8 mouse cellular contexts compared by ENCODE assay signal in the genomic region with DNA sequence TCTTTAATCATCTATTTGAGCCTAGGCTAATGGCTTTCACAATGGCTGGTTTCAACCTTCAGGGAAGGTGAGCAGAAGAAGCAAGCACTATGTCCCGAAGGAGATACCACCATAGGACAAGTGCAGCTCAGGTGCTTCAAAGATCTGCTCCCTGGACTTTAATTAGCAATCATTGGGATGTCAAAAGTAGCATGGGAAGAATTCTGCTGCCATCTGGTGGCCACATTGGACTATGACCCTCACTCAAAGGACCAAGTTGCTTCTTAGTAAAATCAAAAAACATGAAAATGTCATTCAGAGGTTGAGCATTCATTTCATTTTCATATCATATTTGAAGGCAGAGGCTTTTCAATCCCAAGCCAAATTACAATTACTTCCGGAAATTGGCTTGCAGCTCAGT.
DNase-seq lines count a peak whose midpoint lies in the region; ATAC-seq and TF ChIP-seq lines count a peak whose summit lies in the region.

No protein-coding gene starts in this region.

- H3K9ac ChIP-seq in hindbrain, postnatal 0 days (replicated peaks; ENCODE audit: low read length), result no peak overlapping the region
- H3K9ac ChIP-seq in liver, embryonic 14.5 days (replicated peaks), result no peak overlapping the region

- H3K4me2 ChIP-seq in hindbrain, postnatal 0 days (ENCODE audit: low read depth, low read length), result no peak overlapping the region
- no peak overlapping the region for H3K4me2 ChIP-seq in liver, embryonic 14.5 days (ENCODE audit: low read depth)

- no peaks in the 10 kb centered on the region for H3K36me3 ChIP-seq in hindbrain, postnatal 0 days (ENCODE audit: insufficient read depth, low read length)
- no peaks in the 10 kb centered on the region for H3K36me3 ChIP-seq in liver, embryonic 14.5 days (replicated peaks; ENCODE audit: control insufficient read depth, insufficient read depth, low read depth)

- no peaks in the 10 kb centered on the region for H3K27me3 ChIP-seq in hindbrain, postnatal 0 days (ENCODE audit: insufficient read depth, low read length)
- no peaks in the 10 kb centered on the region for H3K27me3 ChIP-seq in liver, embryonic 14.5 days (ENCODE audit: control insufficient read depth, insufficient read depth, low read length)

- TF ChIP-seq CTCF in hindbrain, postnatal 0 days (IDR thresholded peaks at IDR 0.05; ENCODE audit: low read depth), result peak; percentile 90
- TF ChIP-seq CTCF in liver, embryonic 14.5 days (IDR thresholded peaks at IDR 0.05; ENCODE audit: low read depth), result peak; percentile 64

- H3K4me1 ChIP-seq in hindbrain, postnatal 0 days (ENCODE audit: insufficient read depth, low read length), result no peaks in the 10 kb centered on the region
- no peaks in the 10 kb centered on the region for H3K4me1 ChIP-seq in liver, embryonic 14.5 days (replicated peaks; ENCODE audit: control insufficient read depth in 2 of 2, insufficient read depth in 2 of 2, low read length in 1 of 2)

- no peaks in the 10 kb centered on the region; the same call in 1 of the 2 replicates for H3K9me3 ChIP-seq in hindbrain, postnatal 0 days (ENCODE audit: low read length)
- H3K9me3 ChIP-seq in liver, embryonic 14.5 days (ENCODE audit: control insufficient read depth, low read length), result no peaks in the 10 kb centered on the region

- no peak overlapping the region for H3K27ac ChIP-seq in hindbrain, postnatal 0 days
- no peak overlapping the region for H3K27ac ChIP-seq in liver, embryonic 14.5 days

- H3K4me3 ChIP-seq in hindbrain, postnatal 0 days (ENCODE audit: low read length), result no peak overlapping the region
- H3K4me3 ChIP-seq in liver, embryonic 14.5 days (ENCODE audit: insufficient read depth in 1 of 2, low read depth in 2 of 2, low read length in 2 of 2), result no peak overlapping the region

- no peak for TF ChIP-seq EP300 in liver, embryonic 14.5 days (IDR thresholded peaks at IDR 0.05; ENCODE audit: low read depth)

- DNase-seq in cerebellum, adult 11 months, result peak; percentile 25
- peak; percentile 29 for DNase-seq in right cerebral cortex, adult 18-20 months
- DNase-seq in right cerebral cortex, postnatal 36 days (ENCODE audit: low spot score in 2 of 2), result no peak
- DNase-seq in cerebellum, postnatal 14 days, result peak; percentile 78 to 79
- peak; percentile 80 for DNase-seq in hindbrain, postnatal 0 days (ENCODE audit: low spot score)
- DNase-seq in liver, embryonic 14.5 days (ENCODE audit: low read depth in 3 of 3, low spot score in 3 of 3), result peak in 1 of 3 experiments; percentile 4
- peak; percentile 2 for DNase-seq in spleen, adult 12 weeks (ENCODE audit: low spot score)

- WGBS in hindbrain, postnatal 0 days, result 23% methylated on average over 2 of the region's 2 CpGs
- WGBS in liver, embryonic 14.5 days (ENCODE audit: insufficient replicate concordance), result 17% methylated on average over 2 of the region's 2 CpGs

- ATAC-seq in cerebellum, adult (ENCODE audit: insufficient number of reproducible peaks, low FRiP score, low TSS enrichment), result no peak
- ATAC-seq in hindbrain, postnatal 0 days, result no peak
- ATAC-seq in liver, embryonic 14.5 days (ENCODE audit: insufficient read depth), result no peak

Comparison
In these comparisons a context has a peak if more than half of its experiments do, and no peak if none do; other contexts are left out.
1. DNase-seq: peak in cerebellum, adult 11 months (single experiment), right cerebral cortex, adult 18-20 months (single experiment), cerebellum, postnatal 14 days (2 of 2), hindbrain, postnatal 0 days (single experiment) and spleen, adult 12 weeks (single experiment); none in right cerebral cortex, postnatal 36 days (0 of 2).